Mouse (Mus musculus) megakaryocyte, adult 5-6 weeks (primary cell): ENCODE data around the gene Gpa33. TPM values are rescaled to one million over a fixed set of nuclear protein-coding genes. Genes with fewer than 3 reads are reported as not detected.

Experiments
- total RNA-seq, 2 experiments: library from RNA; stranded (forward) in 1 of 2; stranded (reverse) in 1 of 2; fragments of 153-499, 151-499 nt in 1 of 2; fragments of 221-1000, 200-1000 nt in 1 of 2; gene quantifications; 2 replicates each; pipeline versions ENCODE4 v1.2.3 to v1.2.4; 2015 to 2017

Gpa33 gene
- total RNA-seq, 2 experiments from 2014 or later = not detected

Other genes with a start within 250 kb of the Gpa33 start
- gene Pou2f1, start 127.6 kb upstream of the Gpa33 start, total RNA-seq (2015) = 21.9 and 25.6 TPM in 2 replicates
- gene Pou2f1, start 127.6 kb upstream of the Gpa33 start, total RNA-seq (2017) = 12.9 and 18.1 TPM in 2 replicates
- not detected in 2 replicates for gene Dusp27, start 2.3 kb upstream of the Gpa33 start, total RNA-seq (2015)
- gene Dusp27, start 2.3 kb upstream of the Gpa33 start, total RNA-seq (2017) = not detected in 2 replicates
- gene Mael, start 108.5 kb downstream of the Gpa33 start, total RNA-seq (2015) = not detected in 2 replicates
- not detected in 2 replicates for gene Mael, start 108.5 kb downstream of the Gpa33 start, total RNA-seq (2017)
- gene Ildr2, start 123.9 kb downstream of the Gpa33 start, total RNA-seq (2015) = 0.02 TPM in 1 of 2 replicates, not detected in the other
- 0.16 TPM in 1 of 2 replicates, not detected in the other for gene Ildr2, start 123.9 kb downstream of the Gpa33 start, total RNA-seq (2017)
- gene Tada1, start 248.9 kb downstream of the Gpa33 start, total RNA-seq (2015) = 44.1 and 47.3 TPM in 2 replicates
- 28.9 and 29.4 TPM in 2 replicates for gene Tada1, start 248.9 kb downstream of the Gpa33 start, total RNA-seq (2017)